Comparison of ENCODE assay signal across 8 mouse cellular contexts in genomic region chr4:62965497-62966302, GRCm38 (mm10). TPM values are rescaled to one million over a fixed set of nuclear protein-coding genes. Genes with fewer than 3 reads are reported as not detected.
DNase-seq lines count a peak whose midpoint lies in the region; ATAC-seq and TF ChIP-seq lines count a peak whose summit lies in the region.

Zfp618 (plus strand) TSS chr4:62965573.

- H3K36me3 ChIP-seq in kidney, embryonic 15.5 days = no peaks in the 10 kb centered on the region
- H3K36me3 ChIP-seq in liver, embryonic 12.5 days = no peaks in the 10 kb centered on the region
- H3K36me3 ChIP-seq in small intestine, adult 2 months (ENCODE audit: control insufficient read depth, insufficient read depth, low read length) = no peaks in the 10 kb centered on the region

- WGBS in kidney, embryonic 15.5 days = under 1% methylated on average over 67 of the region's 86 CpGs
- WGBS in liver, embryonic 12.5 days (ENCODE audit: insufficient replicate concordance) = under 1% methylated on average over 50 of the region's 86 CpGs
- WGBS in small intestine, adult 2 months = 7% methylated on average over 76 of the region's 86 CpGs

- DNase-seq in kidney, adult 8-10 months = no peak
- peak; percentile 29 to 47 for DNase-seq in adrenal gland, adult 18-20 months (ENCODE audit: low spot score in 2 of 2)
- DNase-seq in embryo, embryonic 11 days = peak; percentile 70
- peak; percentile 49 for DNase-seq in heart, postnatal 4 days
- no peak for DNase-seq in right cerebral cortex, postnatal 14 days

- peak within 1 kb of the TSS; percentile 86 for H3K4me3 ChIP-seq in kidney, embryonic 15.5 days (replicated peaks)
- peak within 1 kb of the TSS; percentile 62 for H3K4me3 ChIP-seq in liver, embryonic 12.5 days
- peak within 1 kb of the TSS; percentile 67 for H3K4me3 ChIP-seq in small intestine, adult 2 months (ENCODE audit: low read depth, low read length)

- H3K27ac ChIP-seq in kidney, embryonic 15.5 days = peak within 1 kb of the TSS; percentile 93
- peak within 1 kb of the TSS; percentile 56; the same call in 1 of the 2 replicates for H3K27ac ChIP-seq in liver, embryonic 12.5 days
- H3K27ac ChIP-seq in small intestine, adult 2 months (ENCODE audit: insufficient read depth, low read depth, low read length) = no peak within 1 kb of the TSS

- H3K9me3 ChIP-seq in kidney, embryonic 15.5 days (replicated peaks) = no peaks in the 10 kb centered on the region
- no peaks in the 10 kb centered on the region for H3K9me3 ChIP-seq in liver, embryonic 12.5 days (replicated peaks)

- peak within 1 kb of the TSS; percentile 98 for H3K9ac ChIP-seq in kidney, embryonic 15.5 days
- H3K9ac ChIP-seq in liver, embryonic 12.5 days = peak within 1 kb of the TSS; percentile 61

- TF ChIP-seq POLR2A in small intestine, adult 2 months (IDR thresholded peaks at IDR 0.05; ENCODE audit: low read depth, low read length) = no peak

- H3K4me2 ChIP-seq in kidney, embryonic 15.5 days = peak within 1 kb of the TSS; percentile 83
- H3K4me2 ChIP-seq in liver, embryonic 12.5 days = peak within 1 kb of the TSS; percentile 63

- no peaks in the 10 kb centered on the region for H3K27me3 ChIP-seq in kidney, embryonic 15.5 days
- H3K27me3 ChIP-seq in liver, embryonic 12.5 days (replicated peaks) = peaks cover 41% of the 10 kb centered on the region
- peaks cover 9% of the 10 kb centered on the region for H3K27me3 ChIP-seq in small intestine, adult 2 months (ENCODE audit: control insufficient read depth, insufficient read depth, low read length)

- peak; percentile 76 for ATAC-seq in kidney, embryonic 15.5 days (replicated peaks; ENCODE audit: low FRiP score)
- ATAC-seq in liver, embryonic 12.5 days = no peak

- no peak for TF ChIP-seq CTCF in small intestine, adult 2 months (IDR thresholded peaks at IDR 0.05; ENCODE audit: extremely low read depth, insufficient read length, insufficient replicate concordance, low read depth, low read length)

- peaks cover 27% of the 10 kb centered on the region for H3K4me1 ChIP-seq in kidney, embryonic 15.5 days
- H3K4me1 ChIP-seq in liver, embryonic 12.5 days = 0 out of 2 replicates have a peak, but pooled peaks cover 4% of the 10 kb centered on the region
- no peaks in the 10 kb centered on the region for H3K4me1 ChIP-seq in small intestine, adult 2 months (ENCODE audit: control insufficient read depth, insufficient read depth, insufficient read length, low read length)

RNA-seq across cellular contexts. Expression of gene Zfp618, which starts in this region (rescaled TPM):
- 35.2 and 39.5 TPM in 2 replicates for polyA plus RNA-seq in kidney, embryonic 15.5 days (2015; fragmentation: Nextera tagmentation; extraction: Ambion mirVana)
- total RNA-seq in adrenal gland, adult 18-20 months (2021) = 1 to 10 TPM; 1.6 to 1.9 TPM
- 1 to 10 TPM; 8.0 to 9.3 TPM for total RNA-seq in heart, postnatal 4 days (2021)
- polyA plus RNA-seq in liver, embryonic 12.5 days (2016; fragmentation: Nextera tagmentation; extraction: Ambion mirVana) = 4.4 and 5.8 TPM in 2 replicates
- 0.60 and 1.5 TPM in 2 replicates for polyA plus RNA-seq in small intestine, adult 2 months (2012; rRNA removed)

Comparison
In these comparisons a context has a peak if more than half of its experiments do, and no peak if none do; other contexts are left out.
1. DNase-seq: peak in adrenal gland, adult 18-20 months (2 of 2), embryo, embryonic 11 days (single experiment) and heart, postnatal 4 days (single experiment); none in kidney, adult 8-10 months (0 of 2) and right cerebral cortex, postnatal 14 days (single experiment).
2. Peak in every context shown above with its lines, with median percentiles within 50 percentile points of each other: H3K4me3 ChIP-seq.